Mouse (Mus musculus) ES-Bruce4 (cell line): Measurements from ENCODE around the gene Slco2b1. TPM values are rescaled to one million over a fixed set of nuclear protein-coding genes. Genes with fewer than 3 reads are reported as not detected.

Source experiments
- H3K27ac ChIP-seq: 2 replicates; pipeline ENCODE4 v1.5.1; 2012; ENCODE audit warnings: low read length, inconsistent platforms; ENCODE audit not compliant: insufficient read depth
- H3K27me3 ChIP-seq: 2 replicates; pipeline ENCODE4 v1.6.1; 2012; ENCODE audit warnings: mild to moderate bottlenecking, low read length, inconsistent platforms; ENCODE audit not compliant: control insufficient read depth, poor library complexity, insufficient read depth, severe bottlenecking
- H3K36me3 ChIP-seq: 2 replicates; pipeline ENCODE4 v1.6.1; 2012; ENCODE audit warnings: inconsistent platforms, mild to moderate bottlenecking, low read length, moderate library complexity; ENCODE audit not compliant: control insufficient read depth, poor library complexity, insufficient read depth, severe bottlenecking
- H3K4me1 ChIP-seq: one replicate; pipeline ENCODE4 v1.8.1; 2011; ENCODE audit warnings: low read length; ENCODE audit not compliant: control insufficient read depth, insufficient read depth
- H3K4me3 ChIP-seq: 2 replicates; pipeline ENCODE4 v1.5.1; 2011; ENCODE audit warnings: low read depth, mild to moderate bottlenecking, low read length
- H3K9ac ChIP-seq: 2 replicates; pipeline ENCODE4 v1.6.1; 2012; ENCODE audit warnings: low read depth, mild to moderate bottlenecking, inconsistent platforms; ENCODE audit not compliant: poor library complexity, severe bottlenecking
- H3K9me3 ChIP-seq: replicated peaks from 2 replicates; pipeline ENCODE4 v1.6.1; 2012; ENCODE audit warnings: mild to moderate bottlenecking, low read length, inconsistent platforms; ENCODE audit not compliant: control insufficient read depth, poor library complexity, insufficient read depth, severe bottlenecking
- CTCF ChIP-seq: IDR thresholded peaks from one replicate; pipeline ENCODE4 v1.8.1; 2011; ENCODE audit warnings: low read depth, low read length
- EP300 ChIP-seq: IDR thresholded peaks from 2 replicates; pipeline ENCODE4 v1.6.1; 2011; ENCODE audit warnings: low read depth, low read length; ENCODE audit not compliant: insufficient read depth
- POLR2A ChIP-seq: IDR thresholded peaks from one replicate; pipeline ENCODE4 v1.8.1; 2011; ENCODE audit warnings: low read length; ENCODE audit not compliant: insufficient read depth
- polyA plus RNA-seq: library from polyadenylated mRNA; stranded (reverse); fragments of >200 nt; gene quantifications from 2 replicates; pipeline ENCODE4 v1.2.4, GENCODE M21; 2011; ENCODE audit warnings: low read depth; ENCODE audit not compliant: missing spikeins, insufficient read depth, insufficient read length

The Slco2b1 gene
- polyA plus RNA-seq, 1 experiment: not detected

DNA sequence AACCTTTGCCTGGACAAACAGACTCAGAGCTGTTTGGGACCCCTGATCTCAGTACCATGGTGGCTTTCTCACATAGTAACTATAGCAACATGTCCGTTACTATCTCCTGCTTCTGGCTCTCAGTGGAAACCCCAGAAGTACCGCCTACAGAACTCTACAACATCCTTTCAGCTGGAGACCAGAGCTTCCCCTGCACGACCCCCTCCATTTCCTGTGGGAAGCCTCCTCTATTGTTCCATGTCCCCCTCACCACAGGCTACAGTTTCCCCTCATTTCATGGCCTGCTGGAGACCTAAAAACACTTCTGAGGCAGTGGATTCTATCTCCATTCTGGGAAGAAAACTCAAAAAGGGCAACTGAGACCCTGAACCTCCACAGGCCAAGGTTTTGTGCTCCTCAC is 18.7 kb downstream of the Slco2b1 start:
- TF ChIP-seq CTCF: no peak
- TF ChIP-seq EP300: no peak
- no peak for TF ChIP-seq POLR2A
- H3K36me3 ChIP-seq: no peaks in the 10 kb centered on the region
- no peaks in the 10 kb centered on the region for H3K4me1 ChIP-seq
- no peak overlapping the region for H3K4me3 ChIP-seq
- H3K27me3 ChIP-seq: no peaks in the 10 kb centered on the region
- H3K9ac ChIP-seq: no peak overlapping the region
- H3K9me3 ChIP-seq: no peaks in the 10 kb centered on the region
- H3K27ac ChIP-seq: no peak overlapping the region

DNA sequence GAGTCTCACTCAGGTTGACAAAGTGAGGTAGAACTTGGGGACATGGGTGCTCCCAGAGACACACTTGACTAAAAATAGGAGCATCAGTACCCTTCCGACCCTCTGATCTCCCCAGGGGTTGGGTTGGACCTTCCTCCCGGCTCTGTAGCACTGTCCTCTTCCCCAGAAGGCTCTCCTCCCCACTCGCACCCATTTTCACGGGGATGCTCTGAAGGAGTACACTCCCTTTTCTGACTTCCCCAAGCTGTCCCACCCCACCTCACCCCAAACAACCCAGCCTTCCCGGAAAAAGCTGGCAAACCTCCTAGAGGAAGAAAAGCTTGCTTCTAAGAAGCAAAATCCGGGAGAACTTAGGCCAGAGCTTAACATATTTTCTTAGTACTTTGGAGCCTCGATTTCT is 20.3 kb downstream of the Slco2b1 start:
- H3K27ac ChIP-seq: no peak overlapping the region
- no peaks in the 10 kb centered on the region for H3K4me1 ChIP-seq
- H3K9me3 ChIP-seq: no peaks in the 10 kb centered on the region
- no peak overlapping the region for H3K9ac ChIP-seq
- H3K4me3 ChIP-seq: no peak overlapping the region
- no peaks in the 10 kb centered on the region for H3K27me3 ChIP-seq
- no peak for TF ChIP-seq EP300
- no peak for TF ChIP-seq POLR2A
- no peak for TF ChIP-seq CTCF
- H3K36me3 ChIP-seq: no peaks in the 10 kb centered on the region

DNA sequence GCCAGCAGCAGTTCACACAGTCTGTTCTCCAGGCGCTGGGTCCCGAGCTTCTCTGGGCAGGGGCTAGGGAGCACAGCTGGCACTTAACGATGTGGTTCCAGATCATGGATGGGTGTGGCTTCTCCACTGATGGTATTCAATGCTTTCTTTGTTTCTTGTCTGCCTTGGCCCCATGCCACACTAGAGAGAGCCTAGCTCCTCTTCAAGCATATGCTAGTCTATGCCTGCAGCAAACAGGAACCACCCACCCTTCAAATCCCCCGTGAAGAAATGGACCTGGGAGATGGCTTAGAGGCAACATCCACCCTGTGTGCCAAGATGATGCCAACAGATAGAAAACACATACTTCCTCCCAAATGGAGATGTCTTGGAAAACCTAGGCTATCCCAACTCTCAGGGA is 27.1 kb downstream of the Slco2b1 start:
- H3K4me3 ChIP-seq: no peak overlapping the region
- no peak overlapping the region for H3K9ac ChIP-seq
- TF ChIP-seq EP300: no peak
- TF ChIP-seq CTCF: no peak
- TF ChIP-seq POLR2A: no peak
- no peaks in the 10 kb centered on the region for H3K36me3 ChIP-seq
- H3K9me3 ChIP-seq: no peaks in the 10 kb centered on the region
- H3K27me3 ChIP-seq: no peaks in the 10 kb centered on the region
- H3K27ac ChIP-seq: no peak overlapping the region
- no peaks in the 10 kb centered on the region for H3K4me1 ChIP-seq

DNA sequence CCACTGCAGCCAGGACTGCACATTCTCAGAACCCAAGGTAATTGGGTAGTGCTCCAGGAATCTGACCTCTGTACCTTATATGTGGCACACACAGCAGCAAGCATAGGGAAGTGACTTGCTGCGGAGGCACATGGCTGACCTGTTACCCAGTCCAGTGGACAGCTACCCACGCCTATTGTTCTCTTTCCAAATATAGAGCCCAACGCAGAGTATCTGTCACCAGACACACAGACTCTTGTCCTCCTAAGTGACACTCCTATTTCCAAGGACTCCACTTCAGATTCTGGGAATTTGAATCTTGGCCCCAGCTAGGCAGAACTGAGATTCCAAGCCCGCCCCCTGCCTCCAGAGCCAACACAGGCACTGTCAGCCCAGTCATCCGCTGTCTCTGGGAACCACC is 30.4 kb downstream of the Slco2b1 start:
- H3K9ac ChIP-seq: no peak overlapping the region
- H3K36me3 ChIP-seq: no peaks in the 10 kb centered on the region
- TF ChIP-seq EP300: no peak
- no peak for TF ChIP-seq CTCF
- TF ChIP-seq POLR2A: no peak
- no peaks in the 10 kb centered on the region for H3K27me3 ChIP-seq
- no peak overlapping the region for H3K4me3 ChIP-seq
- H3K9me3 ChIP-seq: no peaks in the 10 kb centered on the region
- no peaks in the 10 kb centered on the region for H3K4me1 ChIP-seq
- no peak overlapping the region for H3K27ac ChIP-seq

DNA sequence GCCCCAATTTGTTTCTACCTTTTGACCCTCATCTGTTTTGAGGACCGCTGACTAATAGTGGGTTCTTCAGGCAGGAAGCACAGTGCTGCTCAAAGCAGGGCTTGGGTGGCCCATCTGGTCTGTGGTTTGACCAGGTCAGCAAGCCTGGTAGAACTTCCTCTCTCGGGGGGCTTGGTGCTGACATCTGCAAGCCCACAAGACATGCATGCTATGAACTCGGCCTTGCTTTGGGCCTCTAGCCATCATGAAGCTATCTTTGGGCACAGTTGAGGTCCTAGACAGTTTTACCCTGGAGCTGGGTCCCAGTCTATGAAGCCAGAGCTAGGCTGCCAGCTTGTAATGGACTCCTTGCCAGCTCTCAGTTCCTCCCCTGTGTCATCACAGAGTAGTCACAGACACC is 36.2 kb downstream of the Slco2b1 start:
- H3K36me3 ChIP-seq: no peaks in the 10 kb centered on the region

DNA sequence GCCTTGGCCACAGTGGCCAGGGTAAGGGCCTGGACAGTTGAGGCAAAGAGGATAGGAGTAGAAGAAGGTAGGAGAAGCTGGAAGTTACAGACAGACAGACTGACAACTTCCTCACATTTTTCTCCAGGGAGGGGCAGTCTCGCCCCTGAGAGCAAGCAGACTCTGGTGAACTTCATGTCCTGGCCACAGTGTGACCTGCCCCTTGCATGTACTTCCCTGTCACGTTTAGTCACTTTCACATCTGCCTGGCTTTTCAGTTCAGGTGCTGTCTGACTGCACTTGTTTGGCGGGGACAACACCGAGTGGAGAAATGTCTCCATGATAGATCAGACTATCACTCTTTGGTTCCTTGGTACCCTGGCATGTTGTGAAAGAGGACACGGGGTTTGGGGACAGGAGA is 36.9 kb downstream of the Slco2b1 start:
- H3K27ac ChIP-seq: no peak overlapping the region

More for the DNA sequence above, 36.2 kb downstream of the Slco2b1 start:
- Histone ChIP-seq H3K27ac (no peak overlapping the region), H3K9me3 (no peaks in the 10 kb centered on the region), H3K4me1 (no peaks in the 10 kb centered on the region), H3K4me3 (no peak overlapping the region), H3K9ac (no peak overlapping the region), H3K27me3 (no peaks in the 10 kb centered on the region)
- TF ChIP-seq CTCF (no peak), EP300 (no peak), POLR2A (no peak)

DNA sequence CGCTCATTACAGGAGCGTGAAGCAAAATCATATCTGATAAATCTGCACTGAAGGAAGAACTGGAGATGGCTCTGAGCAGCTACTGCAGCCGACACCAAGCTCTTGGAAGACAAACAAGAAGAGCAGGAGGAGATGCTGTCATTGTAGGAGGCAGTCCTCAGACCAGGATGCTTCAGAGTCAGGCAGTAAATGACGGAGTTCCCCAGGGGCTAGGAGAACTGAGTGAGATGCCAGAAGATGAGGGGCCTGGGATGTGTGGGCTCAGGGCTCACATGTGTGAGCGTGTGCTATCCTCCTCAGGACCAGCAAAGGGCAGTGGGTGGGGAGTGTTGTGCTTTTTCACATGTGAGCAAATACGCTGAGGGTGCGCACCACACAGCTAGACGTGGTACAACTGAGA is 38.0 kb downstream of the Slco2b1 start:
- TF ChIP-seq POLR2A: no peak
- no peak for TF ChIP-seq CTCF
- no peak for TF ChIP-seq EP300
- Histone ChIP-seq H3K27ac (no peak overlapping the region), H3K36me3 (no peaks in the 10 kb centered on the region)

More for the DNA sequence above, 36.9 kb downstream of the Slco2b1 start:
- H3K4me1 ChIP-seq: no peaks in the 10 kb centered on the region
- H3K27me3 ChIP-seq: no peaks in the 10 kb centered on the region
- no peak overlapping the region for H3K4me3 ChIP-seq
- TF ChIP-seq EP300 (no peak), CTCF (no peak), POLR2A (no peak)
- no peak overlapping the region for H3K9ac ChIP-seq
- no peaks in the 10 kb centered on the region for H3K9me3 ChIP-seq
- H3K36me3 ChIP-seq: no peaks in the 10 kb centered on the region

More for the DNA sequence above, 38.0 kb downstream of the Slco2b1 start:
- Histone ChIP-seq H3K9me3 (no peaks in the 10 kb centered on the region), H3K27me3 (no peaks in the 10 kb centered on the region), H3K9ac (no peak overlapping the region), H3K4me1 (no peaks in the 10 kb centered on the region), H3K4me3 (no peak overlapping the region)
